Mouse (Mus musculus): Measurements from ENCODE around the gene Dnaaf1. TPM values are rescaled to one million over a fixed set of nuclear protein-coding genes. Genes with fewer than 3 reads are reported as not detected.

Dnaaf1 gene
- polyA plus RNA-seq, 1 experiment from 2014 or later: 0.06 TPM

DNA sequence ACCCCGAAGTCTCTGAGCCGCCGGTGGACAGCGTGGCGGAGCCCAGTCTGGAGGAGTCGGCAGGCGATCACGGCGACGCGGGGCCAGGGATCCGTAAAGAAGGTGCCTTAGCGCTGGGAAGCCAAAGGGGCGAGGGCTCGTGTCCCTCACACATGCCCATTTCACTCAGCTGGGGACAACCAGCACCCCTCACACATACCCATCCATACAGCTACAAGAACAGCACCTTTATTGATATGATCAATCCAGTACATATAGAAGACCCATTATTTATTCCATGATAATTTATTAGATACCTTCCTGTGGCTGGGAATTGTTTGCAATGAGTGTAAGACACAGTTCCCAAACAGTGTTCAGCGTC, 311 bp downstream of the Dnaaf1 start:
- WGBS: 2% methylated on average over 16 of the region's 16 CpGs
- no peak overlapping the region for H3K27ac ChIP-seq
- peaks cover 16% of the 10 kb centered on the region for H3K4me1 ChIP-seq
- H3K4me3 ChIP-seq: peak overlapping the region; percentile 77
- peak overlapping the region; percentile 43; the same call in 1 of the 2 replicates for H3K9ac ChIP-seq
- H3K27me3 ChIP-seq: peaks cover 32% of the 10 kb centered on the region
- no peaks in the 10 kb centered on the region for H3K9me3 ChIP-seq
- no peaks in the 10 kb centered on the region for H3K36me3 ChIP-seq
- ATAC-seq (ENCODE audit: insufficient number of reproducible peaks, low FRiP score, low TSS enrichment, low read depth): no peak
- H3K4me2 ChIP-seq: peak overlapping the region; percentile 97

DNA sequence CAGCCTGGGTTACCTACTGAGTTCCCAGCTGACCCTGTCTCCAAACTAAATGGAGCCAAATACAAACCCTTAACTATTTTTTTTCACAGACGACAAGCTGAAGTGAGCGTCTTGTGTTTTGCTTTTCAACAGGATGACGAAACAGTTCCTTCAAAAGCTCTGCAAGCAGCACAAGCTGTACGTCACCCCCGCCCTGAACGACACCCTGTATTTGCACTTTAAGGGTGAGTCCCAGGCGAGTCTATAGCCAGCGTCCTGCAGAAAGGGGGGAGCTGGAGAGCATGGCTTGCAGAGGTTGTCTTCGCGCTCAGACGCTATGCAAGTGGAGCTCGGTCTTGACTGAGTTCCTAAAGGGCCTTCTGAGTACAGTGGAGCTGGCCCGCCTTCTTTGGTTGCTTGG, 4.1 kb downstream of the Dnaaf1 start:
- Histone ChIP-seq H3K4me1 (peaks cover 11% of the 10 kb centered on the region), H3K4me2 (no peak overlapping the region), H3K27me3 (peaks cover 32% of the 10 kb centered on the region), H3K4me3 (no peak overlapping the region), H3K27ac (no peak overlapping the region), H3K36me3 (no peaks in the 10 kb centered on the region), H3K9me3 (no peaks in the 10 kb centered on the region), H3K9ac (no peak overlapping the region)
- WGBS: 38% methylated on average over 13 of the region's 13 CpGs
- ATAC-seq (ENCODE audit: insufficient number of reproducible peaks, low FRiP score, low TSS enrichment, low read depth): no peak

DNA sequence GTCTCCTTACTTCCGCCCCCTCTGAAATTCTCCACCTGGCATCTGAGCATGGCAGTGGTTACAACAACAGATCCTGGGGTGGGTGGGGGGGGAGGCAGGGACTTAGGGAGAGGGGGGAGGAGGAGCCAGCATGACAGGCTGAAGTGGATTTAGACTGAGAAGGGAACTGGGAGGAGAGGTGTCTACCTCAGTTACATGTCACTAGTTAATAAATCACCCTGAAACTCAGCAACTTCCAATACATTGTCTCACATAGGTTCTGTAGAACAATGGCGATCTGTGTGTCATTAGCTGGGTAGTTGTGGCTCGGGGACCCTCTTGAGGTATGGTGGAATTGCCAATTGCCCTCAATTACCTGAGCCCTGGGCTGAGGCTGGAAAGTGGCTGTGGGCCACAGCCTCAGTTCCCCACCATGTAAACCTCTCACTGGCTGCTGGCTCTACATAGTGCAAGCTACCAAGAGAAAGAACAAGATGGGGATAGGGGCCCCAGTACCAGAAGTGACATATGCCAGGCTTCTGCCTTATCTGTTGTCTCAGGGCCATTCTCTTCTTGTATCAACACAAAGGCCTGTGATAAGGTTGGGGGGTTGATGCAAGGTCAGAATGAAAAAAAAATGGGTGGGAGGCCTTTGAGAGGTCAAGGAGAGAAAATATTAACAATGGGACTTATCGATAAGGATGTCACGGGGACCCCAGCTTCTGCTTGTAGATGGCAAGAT, 5.6 kb downstream of the Dnaaf1 start:
- ATAC-seq (ENCODE audit: insufficient number of reproducible peaks, low FRiP score, low TSS enrichment, low read depth): no peak
- Histone ChIP-seq H3K4me2 (no peak overlapping the region), H3K4me3 (no peak overlapping the region), H3K9ac (no peak overlapping the region), H3K9me3 (no peaks in the 10 kb centered on the region), H3K27me3 (peaks cover 32% of the 10 kb centered on the region), H3K36me3 (no peaks in the 10 kb centered on the region), H3K4me1 (peaks cover under 1% of the 10 kb centered on the region; the same call in 1 of the 2 replicates), H3K27ac (no peak overlapping the region)
- WGBS: 83% methylated on average over 5 of the region's 5 CpGs

DNA sequence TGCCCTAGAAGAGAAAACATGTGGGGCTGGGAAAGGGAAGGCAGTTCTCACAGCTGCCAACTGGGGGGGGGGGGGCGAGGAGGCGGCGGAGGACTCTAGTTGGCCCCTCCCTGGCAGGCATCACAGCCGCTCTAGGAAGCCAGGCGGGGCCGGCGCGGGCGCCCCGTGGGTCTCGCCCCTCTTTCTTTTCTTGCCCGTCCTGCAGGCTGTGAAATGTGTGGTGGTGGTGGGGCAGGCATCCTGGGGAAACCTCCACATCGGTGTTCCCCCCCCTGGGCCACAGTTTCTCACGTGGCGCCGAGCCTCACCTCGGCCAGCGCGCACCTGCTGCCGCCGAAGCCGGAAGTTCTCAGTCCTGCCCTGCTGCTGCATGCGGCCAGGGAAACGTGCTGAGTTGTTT, 10.9 kb downstream of the Dnaaf1 start:
- no peak for ATAC-seq (ENCODE audit: insufficient number of reproducible peaks, low FRiP score, low TSS enrichment, low read depth)
- Histone ChIP-seq H3K4me3 (peak overlapping the region; percentile 36), H3K27me3 (no peaks in the 10 kb centered on the region), H3K27ac (no peak overlapping the region), H3K4me1 (peaks cover 5% of the 10 kb centered on the region), H3K9me3 (no peaks in the 10 kb centered on the region), H3K9ac (no peak overlapping the region; the same call in 1 of the 2 replicates), H3K36me3 (no peaks in the 10 kb centered on the region), H3K4me2 (peak overlapping the region; percentile 55)
- 16% methylated on average over 23 of the region's 24 CpGs for WGBS

DNA sequence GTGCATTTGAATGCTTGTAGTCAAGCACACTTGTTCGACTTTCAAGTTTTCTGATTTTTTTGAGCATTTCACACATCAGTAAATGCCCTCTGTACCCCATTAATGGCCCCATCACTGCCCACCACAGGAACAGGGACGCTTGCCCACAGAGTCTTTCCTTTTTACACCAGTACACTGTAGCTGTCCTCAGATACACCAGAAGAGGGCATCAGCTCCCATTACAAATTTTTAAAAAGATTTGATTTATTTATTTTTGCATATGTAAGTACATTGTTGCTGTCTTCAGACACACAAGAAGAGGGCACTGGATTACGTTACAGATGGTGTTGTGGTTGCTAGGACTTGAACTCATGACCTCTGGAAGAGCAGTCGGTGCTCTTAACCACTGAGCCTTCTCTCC, 13.3 kb downstream of the Dnaaf1 start:
- no peak overlapping the region for H3K27ac ChIP-seq
- H3K4me1 ChIP-seq: peaks cover 5% of the 10 kb centered on the region
- no peaks in the 10 kb centered on the region for H3K9me3 ChIP-seq
- H3K27me3 ChIP-seq: no peaks in the 10 kb centered on the region
- H3K4me2 ChIP-seq: no peak overlapping the region
- H3K9ac ChIP-seq: no peak overlapping the region
- no peak for ATAC-seq (ENCODE audit: insufficient number of reproducible peaks, low FRiP score, low TSS enrichment, low read depth)
- H3K4me3 ChIP-seq: no peak overlapping the region
- H3K36me3 ChIP-seq: no peaks in the 10 kb centered on the region
- 61% methylated on average over 4 of the region's 4 CpGs for WGBS

DNA sequence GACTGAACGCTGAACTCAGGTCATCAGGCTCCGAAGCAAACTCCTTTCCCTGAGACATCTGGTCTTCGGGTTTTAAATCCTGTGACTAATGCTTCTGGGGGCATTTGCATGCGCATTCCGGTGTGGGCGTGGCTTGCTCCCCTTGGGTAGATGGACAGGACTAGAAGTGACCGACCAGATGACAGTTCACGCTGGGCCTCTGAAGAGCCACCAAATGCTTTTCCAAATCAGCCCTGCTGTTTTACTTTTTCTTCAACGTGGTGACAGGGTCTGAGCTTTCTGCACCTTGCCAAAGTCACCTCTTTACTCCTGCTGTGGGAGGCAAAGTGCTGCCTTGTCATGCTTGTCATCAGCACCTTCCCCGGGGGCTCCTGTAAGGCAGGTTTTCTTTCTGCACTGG, 13.8 kb downstream of the Dnaaf1 start:
- WGBS: 20% methylated on average over 10 of the region's 10 CpGs
- no peak overlapping the region for H3K4me3 ChIP-seq
- no peak for ATAC-seq (ENCODE audit: insufficient number of reproducible peaks, low FRiP score, low TSS enrichment, low read depth)

DNA sequence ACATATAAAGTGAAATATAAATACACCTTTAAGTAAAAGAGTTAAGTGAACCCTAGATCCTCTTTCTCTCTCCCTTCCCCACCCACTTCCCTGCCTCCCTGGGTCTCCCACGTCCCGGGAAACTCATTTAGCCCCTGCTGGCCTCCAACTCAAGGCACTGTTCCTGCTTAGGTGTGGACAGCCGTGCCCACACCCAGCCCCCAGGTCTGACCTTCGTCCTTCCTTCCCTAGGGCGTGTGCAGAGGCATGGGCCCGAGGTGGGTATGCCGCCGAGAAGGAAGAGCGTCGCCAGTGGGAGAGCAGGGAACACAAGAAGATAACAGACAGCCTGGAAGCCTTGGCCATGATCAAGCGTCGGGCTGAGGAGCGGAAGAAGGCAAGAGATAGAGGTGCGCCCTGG, 15.3 kb downstream of the Dnaaf1 start:
- Histone ChIP-seq H3K27ac (no peak overlapping the region), H3K4me2 (no peak overlapping the region), H3K9me3 (no peaks in the 10 kb centered on the region), H3K9ac (no peak overlapping the region), H3K4me3 (no peak overlapping the region), H3K27me3 (no peaks in the 10 kb centered on the region), H3K36me3 (no peaks in the 10 kb centered on the region), H3K4me1 (peaks cover 5% of the 10 kb centered on the region)
- ATAC-seq (ENCODE audit: insufficient number of reproducible peaks, low FRiP score, low TSS enrichment, low read depth): no peak
- 81% methylated on average over 14 of the region's 14 CpGs for WGBS

More for the DNA sequence above, 13.8 kb downstream of the Dnaaf1 start:
- H3K27ac ChIP-seq: no peak overlapping the region
- no peak overlapping the region for H3K9ac ChIP-seq
- H3K36me3 ChIP-seq: no peaks in the 10 kb centered on the region
- no peaks in the 10 kb centered on the region for H3K9me3 ChIP-seq
- no peak overlapping the region for H3K4me2 ChIP-seq
- H3K27me3 ChIP-seq: no peaks in the 10 kb centered on the region
- H3K4me1 ChIP-seq: peaks cover 5% of the 10 kb centered on the region

DNA sequence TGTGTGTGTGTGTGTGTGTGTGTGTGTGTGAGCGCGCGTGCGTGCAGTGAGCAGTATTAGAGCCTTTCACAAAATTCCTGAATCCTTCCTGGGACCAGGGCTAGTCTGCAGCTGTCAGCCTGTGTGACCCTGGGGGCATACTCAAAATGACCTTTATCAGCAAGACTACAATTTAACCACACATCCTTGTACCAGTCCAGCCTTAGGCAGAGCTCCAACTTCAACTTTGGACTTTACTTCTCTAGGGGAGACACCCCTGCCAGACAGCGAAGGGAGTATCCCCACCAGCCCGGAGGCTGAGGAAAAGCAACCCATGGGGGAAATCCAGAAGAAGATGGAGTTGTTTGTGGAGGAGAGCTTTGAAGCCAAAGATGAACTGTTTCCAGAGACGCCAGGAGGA, 16.4 kb downstream of the Dnaaf1 start:
- 93% methylated on average over 7 of the region's 7 CpGs for whole genome bisulfite sequencing
- Histone ChIP-seq H3K4me2 (no peak overlapping the region), H3K4me3 (no peak overlapping the region), H3K36me3 (peaks cover 4% of the 10 kb centered on the region), H3K9me3 (no peaks in the 10 kb centered on the region), H3K27me3 (no peaks in the 10 kb centered on the region), H3K27ac (no peak overlapping the region), H3K4me1 (no peaks in the 10 kb centered on the region), H3K9ac (no peak overlapping the region)
- ATAC-seq (ENCODE audit: insufficient number of reproducible peaks, low FRiP score, low TSS enrichment, low read depth): no peak

DNA sequence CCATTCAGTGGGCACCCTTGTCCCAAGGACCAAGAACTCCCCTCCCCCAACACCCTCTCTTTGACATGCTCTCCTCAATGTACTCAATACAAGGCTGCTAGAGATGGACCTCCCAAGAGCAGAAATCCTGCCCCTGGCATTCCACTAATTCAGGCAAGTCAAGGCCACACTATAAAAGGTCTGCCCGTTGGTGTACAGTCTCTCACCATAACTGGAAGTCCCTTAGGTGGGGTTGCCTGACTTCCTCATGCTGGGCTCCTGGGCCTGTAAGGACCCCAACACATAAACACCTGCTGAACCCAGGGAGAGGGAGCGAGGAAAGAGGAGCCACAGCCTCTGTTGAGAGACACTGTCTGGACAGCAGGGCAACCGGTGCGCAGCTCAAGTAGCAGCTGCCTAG, 28.7 kb downstream of the Dnaaf1 start:
- ATAC-seq (ENCODE audit: insufficient number of reproducible peaks, low FRiP score, low TSS enrichment, low read depth): no peak
- H3K4me3 ChIP-seq: peak overlapping the region; percentile 77
- H3K27me3 ChIP-seq: no peaks in the 10 kb centered on the region
- peak overlapping the region; percentile 80; the same call in 1 of the 2 replicates for H3K4me2 ChIP-seq
- H3K4me1 ChIP-seq: peaks cover 14% of the 10 kb centered on the region
- 0 out of 2 replicates have a peak overlapping the region, but pooled peaks have one; percentile 79 for H3K9ac ChIP-seq
- no peak overlapping the region for H3K27ac ChIP-seq
- 80% methylated on average over 4 of the region's 4 CpGs for WGBS
- H3K36me3 ChIP-seq: peaks cover 39% of the 10 kb centered on the region
- H3K9me3 ChIP-seq: no peaks in the 10 kb centered on the region

DNA sequence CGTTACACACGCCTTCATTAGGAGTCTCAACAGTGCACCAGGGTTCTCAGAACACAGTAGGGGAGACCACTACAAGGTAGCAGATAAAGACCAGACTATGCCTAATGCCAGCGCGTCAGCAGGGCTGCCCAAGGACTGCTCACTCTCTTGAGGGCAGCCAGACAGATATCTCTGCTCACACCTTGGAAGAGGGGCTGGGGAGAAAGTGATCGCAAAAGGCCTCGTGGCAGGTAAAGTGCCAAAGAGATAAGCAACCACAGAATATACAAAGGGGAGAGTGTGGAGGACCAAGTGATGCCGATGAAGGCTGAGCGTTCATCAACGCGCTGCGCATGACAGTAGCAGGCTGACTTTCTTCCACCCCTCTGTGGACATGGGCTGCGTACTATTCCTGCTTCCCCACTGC, 29.4 kb downstream of the Dnaaf1 start:
- H3K4me1 ChIP-seq: peaks cover 14% of the 10 kb centered on the region
- peak overlapping the region; percentile 79 for H3K9ac ChIP-seq
- 35% methylated on average over 12 of the region's 12 CpGs for WGBS
- H3K4me2 ChIP-seq: peak overlapping the region; percentile 80
- peak overlapping the region; percentile 71; the same call in 1 of the 2 replicates for H3K27ac ChIP-seq
- H3K4me3 ChIP-seq: peak overlapping the region; percentile 77
- no peak for ATAC-seq (ENCODE audit: insufficient number of reproducible peaks, low FRiP score, low TSS enrichment, low read depth)
- H3K27me3 ChIP-seq: no peaks in the 10 kb centered on the region
- no peaks in the 10 kb centered on the region for H3K9me3 ChIP-seq
- H3K36me3 ChIP-seq: peaks cover 33% of the 10 kb centered on the region

DNA sequence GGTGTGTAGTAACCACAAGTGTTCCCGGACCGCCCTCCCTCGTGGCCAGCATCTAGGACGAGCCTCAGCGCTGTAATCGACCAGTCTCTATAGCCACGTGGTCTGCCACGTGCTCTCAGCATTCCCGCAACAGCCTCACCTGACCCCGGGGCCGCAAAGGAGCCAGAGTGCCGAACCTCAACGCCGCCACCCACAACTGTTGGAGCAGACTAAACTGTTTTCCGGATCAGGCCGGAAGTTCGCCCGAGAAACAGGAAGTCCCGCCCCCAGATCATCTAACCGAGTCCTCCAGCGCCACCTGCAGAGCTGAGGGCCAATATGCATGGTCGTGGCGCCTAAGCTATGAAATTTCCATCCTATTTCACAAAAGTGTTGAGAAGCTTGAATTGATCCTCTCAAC, 30.0 kb downstream of the Dnaaf1 start, which contains the start of gene Taf1c:
Gene Taf1c, minus strand, starts transcription at position 227 of the 400 bp plus-strand sequence.
- WGBS: 0% methylated on average over 23 of the region's 23 CpGs
- Histone ChIP-seq H3K27ac (peak within 1 kb of the TSS; percentile 71), H3K4me1 (peaks cover 14% of the 10 kb centered on the region), H3K9ac (peak within 1 kb of the TSS; percentile 79), H3K36me3 (peaks cover 27% of the 10 kb centered on the region), H3K4me2 (peak within 1 kb of the TSS; percentile 80), H3K9me3 (no peaks in the 10 kb centered on the region), H3K4me3 (peak within 1 kb of the TSS; percentile 77), H3K27me3 (no peaks in the 10 kb centered on the region)
- peak; percentile 61; the same call in 1 of the 2 replicates for ATAC-seq (ENCODE audit: insufficient number of reproducible peaks, low FRiP score, low TSS enrichment, low read depth)

DNA sequence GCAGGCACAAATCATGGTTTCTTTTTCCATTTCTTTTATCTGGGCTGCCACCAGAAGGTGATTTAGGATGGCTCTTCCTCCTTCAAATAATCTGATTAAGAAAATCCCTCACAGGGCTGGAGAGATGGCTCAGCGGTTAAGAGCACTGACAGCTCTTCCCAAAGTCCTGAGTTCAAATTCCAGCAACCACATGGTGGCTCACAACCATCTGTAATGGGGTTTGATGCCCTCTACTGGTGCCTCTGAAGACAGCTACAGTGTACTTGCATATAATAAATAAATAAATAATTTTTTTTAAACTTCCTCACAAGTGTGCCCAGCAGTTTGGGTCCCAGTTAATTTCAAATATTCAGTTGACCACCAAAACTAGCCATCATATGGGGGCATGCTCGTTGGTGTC, 31.2 kb downstream of the Dnaaf1 start:
- no peak for ATAC-seq (ENCODE audit: insufficient number of reproducible peaks, low FRiP score, low TSS enrichment, low read depth)
- WGBS: 87% methylated on average over 2 of the region's 2 CpGs
- H3K36me3 ChIP-seq: peaks cover 15% of the 10 kb centered on the region

More for the DNA sequence above, 31.2 kb downstream of the Dnaaf1 start:
- Histone ChIP-seq H3K4me1 (peaks cover 14% of the 10 kb centered on the region), H3K9ac (no peak overlapping the region), H3K27me3 (no peaks in the 10 kb centered on the region), H3K9me3 (no peaks in the 10 kb centered on the region), H3K4me2 (no peak overlapping the region), H3K4me3 (no peak overlapping the region), H3K27ac (no peak overlapping the region)
